Mouse (Mus musculus) A20 (cell line): ENCODE data around the gene Calcr.
"Not testable (repeated sequence)": the region's sequence is repeated elsewhere in the genome, so short reads cannot be mapped to it uniquely, and the experiment has no call there.

Source experiments
- DNase-seq: peaks from one replicate; pipeline ENCODE4 v3.0.0-alpha.2; 2011; ENCODE audit warnings: low read depth, low spot score

Calcr gene

GRCm38 (mm10) chr6:3764230-3764764 lies at the start of gene Calcr:
TSS of gene Calcr (minus strand) at chr6:3764714.
- no peak for DNase-seq

- no peak for DNase-seq
Observed at GRCm38 (mm10) chr6:3767485-3767884, 3.0 kb upstream of the Calcr start.

DNA sequence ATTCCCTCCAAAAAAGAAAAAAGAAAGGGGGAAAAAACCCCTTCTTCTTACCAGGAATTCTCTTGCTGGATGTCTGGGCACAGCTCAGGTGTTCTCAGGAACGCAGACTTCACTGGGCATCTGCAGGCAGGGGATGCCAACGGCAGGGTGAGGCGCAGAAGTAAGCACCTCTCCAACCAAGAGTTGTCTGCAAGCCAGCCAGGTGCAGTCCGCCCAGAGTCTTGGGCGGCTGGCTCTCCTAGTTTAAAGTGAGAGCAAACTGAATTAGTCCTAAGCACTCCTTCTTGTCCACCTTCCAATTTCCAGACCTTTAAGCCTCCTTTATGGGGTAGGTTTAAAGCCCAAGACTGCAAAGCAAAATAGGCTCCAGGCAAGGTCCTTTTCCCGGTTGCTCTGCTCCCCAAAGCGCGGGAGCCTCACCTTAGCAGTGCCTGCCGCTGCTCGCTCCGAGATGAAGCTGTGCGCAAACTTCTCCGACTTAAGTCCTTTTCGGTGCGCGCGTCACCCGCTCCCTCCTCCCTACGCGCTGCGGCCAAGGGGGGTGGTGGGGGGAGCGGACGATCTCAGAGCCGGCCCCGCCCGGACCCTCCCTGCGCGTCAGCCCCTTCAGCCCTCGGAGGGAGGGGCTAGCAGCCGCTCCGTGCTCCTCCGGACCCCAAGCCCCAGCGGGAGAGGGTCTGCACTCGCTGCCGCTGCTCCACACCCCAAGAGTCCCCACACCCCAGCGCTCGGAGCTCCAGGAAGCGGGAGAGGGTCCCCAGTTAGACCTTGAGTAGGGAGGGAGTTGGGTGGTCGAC lies 1.1 kb downstream of the Calcr start:
- DNase-seq, result no peak

DNA sequence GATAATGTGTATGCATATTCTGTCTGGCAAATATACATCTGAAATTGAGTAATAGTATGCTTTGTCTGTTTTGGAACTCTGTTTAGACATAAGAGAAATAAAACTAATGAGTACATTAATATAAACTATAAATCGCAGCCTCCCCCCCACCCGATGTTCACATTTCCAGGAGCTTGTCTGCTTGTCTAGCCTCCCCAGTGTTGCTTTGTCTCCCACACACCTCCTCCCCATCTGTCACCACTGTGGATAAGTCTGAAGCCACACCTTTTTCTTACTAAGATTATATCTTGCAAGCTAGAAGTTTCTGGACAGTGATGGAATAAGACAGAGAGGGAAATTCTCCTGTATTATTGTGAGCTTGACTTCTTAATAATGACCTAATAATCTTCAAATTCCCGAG lies 12.9 kb downstream of the Calcr start:
- DNase-seq, result no peak

GRCm38 (mm10) chr6:3749624-3750023 lies 14.9 kb downstream of the Calcr start:
- DNase-seq, result no peak

DNA sequence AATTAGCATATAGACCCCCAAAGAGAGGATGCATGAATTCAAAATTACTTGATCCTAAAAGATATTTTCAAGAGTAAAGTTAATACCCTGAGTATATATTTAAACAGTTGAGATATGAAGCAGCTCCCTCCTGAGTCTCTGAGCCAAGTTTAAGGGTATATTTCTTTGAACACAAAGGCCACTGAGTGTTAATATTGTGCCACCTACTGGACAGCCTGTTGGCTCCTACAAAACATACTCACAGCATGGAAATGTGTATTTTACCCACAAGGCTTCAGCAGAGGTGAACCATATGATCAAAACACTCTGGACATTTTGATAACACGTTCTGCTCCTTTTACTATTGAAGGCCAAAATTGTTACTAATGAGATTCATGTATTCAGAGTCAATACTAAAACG lies 19.0 kb downstream of the Calcr start:
- peak; percentile 21 for DNase-seq

DNA sequence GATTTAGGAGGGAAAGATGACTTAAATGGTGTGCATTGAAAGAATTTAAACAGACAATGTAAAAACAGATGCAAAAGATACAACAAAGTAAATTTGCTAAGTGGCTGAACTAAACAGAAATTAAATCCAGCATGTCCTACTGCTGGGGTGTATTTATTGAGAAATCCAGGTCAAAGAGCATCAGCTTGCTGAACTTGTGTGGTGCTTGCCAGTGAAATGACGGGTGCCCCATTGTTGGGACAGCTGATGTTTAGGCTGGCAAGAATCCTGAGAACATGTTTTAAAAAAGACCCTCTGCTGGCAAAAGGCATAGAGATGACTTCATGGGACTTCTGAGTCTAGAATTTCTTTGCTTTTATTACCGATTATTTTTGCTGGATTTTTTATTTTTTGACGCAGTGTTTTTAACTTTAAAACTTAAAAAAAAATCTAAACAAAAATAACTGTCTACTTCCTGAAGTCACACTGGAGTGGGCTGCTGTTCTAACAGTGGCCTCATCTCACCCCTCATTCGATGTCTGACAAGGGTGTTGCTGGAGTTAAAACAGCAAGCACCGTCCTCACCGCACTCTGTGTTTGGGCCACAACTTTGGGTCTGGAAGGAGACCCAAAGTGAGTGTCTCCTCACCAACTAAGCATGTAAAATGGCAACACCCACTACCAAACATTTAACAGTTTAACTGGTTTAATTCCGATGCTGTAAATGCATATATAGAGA lies 22.4 kb downstream of the Calcr start:
- DNase-seq, result no peak

- no peak for DNase-seq
Observed at GRCm38 (mm10) chr6:3741296-3741695, 23.2 kb downstream of the Calcr start.

DNA sequence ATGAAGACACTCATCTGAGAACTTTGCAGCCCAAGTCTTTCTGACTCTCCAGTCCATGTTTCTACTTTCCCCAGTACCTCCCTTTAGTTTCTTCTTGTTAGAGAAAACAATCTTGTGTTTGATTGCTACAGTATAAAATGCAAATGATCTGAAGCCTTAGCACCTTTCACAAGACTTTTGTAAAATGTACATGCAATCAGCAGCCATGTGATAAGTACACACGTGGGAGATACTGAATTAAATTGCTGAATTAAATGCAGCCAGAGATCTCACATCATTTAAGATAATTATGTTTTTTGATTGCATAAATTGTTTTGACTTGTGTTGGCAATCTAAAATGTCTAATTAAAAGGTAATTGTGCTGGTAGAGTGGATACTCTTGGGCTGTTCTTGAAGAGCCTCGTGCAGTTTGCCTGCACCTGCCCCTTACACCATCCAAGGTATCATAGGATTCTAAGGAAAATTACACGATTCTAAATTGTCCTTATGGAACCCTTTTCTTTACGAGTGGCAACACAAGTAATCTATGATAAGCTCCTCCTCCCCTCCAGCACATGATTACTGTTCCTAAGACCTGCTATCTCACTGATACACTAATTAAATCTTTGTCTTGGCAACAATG lies 34.2 kb downstream of the Calcr start:
- no peak for DNase-seq

- no peak for DNase-seq
Observed at GRCm38 (mm10) chr6:3688087-3688642, 76.3 kb downstream of the Calcr start.

DNA sequence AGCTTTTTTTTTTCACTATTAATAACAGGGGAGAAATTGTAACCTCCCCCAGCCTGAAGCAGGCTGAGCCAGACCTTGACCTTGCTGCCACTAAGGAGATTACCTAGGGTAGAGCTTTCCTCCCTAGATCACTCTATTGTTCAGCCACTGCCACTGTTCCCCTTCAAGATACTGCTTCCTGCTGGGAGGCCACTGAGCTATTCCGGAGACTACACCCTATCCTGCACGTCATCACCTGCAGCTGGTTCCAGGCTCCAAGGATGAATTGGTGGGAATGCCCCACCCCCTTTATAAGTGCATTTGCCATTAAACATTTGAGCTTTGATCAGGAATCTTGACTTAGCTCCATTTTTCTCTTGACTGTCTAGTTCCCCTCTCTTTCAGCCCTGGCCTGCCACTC lies 86.2 kb downstream of the Calcr start:
- not testable (repeated sequence) for DNase-seq

DNA sequence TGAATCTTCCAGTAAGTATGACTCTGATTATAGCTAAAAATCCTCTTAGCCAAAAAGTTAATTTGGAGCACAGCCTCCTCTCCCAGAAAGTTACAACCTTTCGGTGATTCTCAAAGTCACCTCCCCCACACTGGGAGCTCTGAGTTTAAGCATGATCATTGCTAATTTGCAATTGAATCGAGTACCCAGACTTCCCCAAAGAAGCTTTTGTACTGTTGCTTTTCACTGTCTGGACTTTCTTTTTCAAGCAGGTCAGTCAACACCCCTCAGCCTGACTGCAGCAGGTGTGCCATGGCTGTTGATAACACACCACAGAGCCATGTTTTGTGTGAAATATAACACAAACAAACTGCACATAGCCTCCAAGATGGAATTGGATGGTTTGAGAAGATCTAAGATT lies 86.7 kb downstream of the Calcr start:
- DNase-seq, result no peak

DNA sequence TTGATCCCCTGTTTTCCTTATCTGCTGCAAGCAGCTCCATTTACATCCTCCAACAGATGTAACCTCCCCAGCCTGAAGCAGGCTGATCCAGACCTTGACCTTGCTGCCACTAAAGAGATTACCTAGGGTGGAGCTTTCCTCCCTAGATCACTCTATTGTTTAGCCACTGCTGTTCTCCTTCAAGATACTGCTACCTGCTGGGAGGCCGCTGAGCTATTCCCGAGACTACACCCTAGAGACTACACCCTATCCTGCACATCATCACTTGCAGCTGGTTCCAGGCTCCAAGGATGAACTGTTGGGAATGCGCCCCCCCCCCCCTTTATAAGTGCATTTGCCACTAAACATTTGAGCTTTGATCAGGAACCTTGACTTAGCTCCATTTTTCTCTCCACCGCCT lies 92.6 kb downstream of the Calcr start:
- DNase-seq, result not testable (repeated sequence)

DNA sequence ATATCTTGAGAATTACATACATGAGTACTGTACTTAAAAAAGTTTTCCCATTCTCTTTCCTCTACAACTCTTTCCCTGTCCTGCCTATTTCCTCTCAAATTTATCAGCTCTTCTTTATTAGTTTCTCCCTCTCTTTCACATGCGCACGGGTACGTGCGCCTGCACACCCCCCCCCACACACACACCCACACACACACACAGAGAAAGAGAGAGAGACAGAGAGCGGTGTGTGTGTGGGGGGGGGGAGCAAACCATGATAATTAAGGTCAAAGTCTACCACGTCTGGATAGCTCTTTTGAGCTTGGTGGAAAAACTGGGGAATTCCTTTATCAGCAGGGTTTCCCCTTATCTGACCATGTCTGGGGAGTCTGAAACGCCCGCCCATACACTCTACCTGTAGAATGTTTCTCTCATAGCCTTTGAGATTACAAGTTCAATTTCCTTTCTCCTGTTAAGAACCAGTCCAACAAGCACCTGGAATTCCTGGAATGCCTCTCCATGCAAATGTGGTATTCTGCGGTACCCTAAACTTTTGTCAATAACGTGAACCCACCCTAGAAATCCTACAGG lies 100.3 kb downstream of the Calcr start:
- DNase-seq, result no peak

DNA sequence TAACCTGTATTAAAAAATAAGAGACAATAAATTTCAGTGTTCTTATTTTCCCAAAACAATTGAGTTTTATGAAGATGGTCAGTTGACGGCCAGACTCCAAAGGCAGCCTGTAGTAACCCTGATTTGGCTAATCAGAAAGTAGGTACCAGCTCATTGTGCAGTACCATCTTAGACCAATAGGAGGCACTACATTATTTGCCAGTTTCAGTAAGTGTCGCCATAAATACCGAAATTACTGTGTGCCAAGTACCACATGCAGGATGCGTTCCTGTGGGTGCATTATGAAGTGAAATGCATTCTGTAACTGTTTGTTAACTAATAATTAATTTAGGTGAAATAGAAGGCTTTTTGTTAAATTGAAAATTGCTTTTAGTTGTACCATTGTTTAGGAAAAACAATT lies 106.1 kb downstream of the Calcr start:
- peak; percentile 28 for DNase-seq
